Mouse (Mus musculus): ENCODE measurements around the gene Fas.

GRCm38 (mm10) chr19:34291379-34291778 is 913 bp downstream of the Fas start:
- no peak for TF ChIP-seq TAL1 (IDR thresholded peaks at IDR 0.05; ENCODE audit: low read length)
- TF ChIP-seq GATA1 (IDR thresholded peaks at IDR 0.05; ENCODE audit: low read length) = no peak
